Mouse (Mus musculus): ENCODE results near the gene Pnpla5.

- no peak for TF ChIP-seq CTCF (IDR thresholded peaks at IDR 0.05; ENCODE audit: low read depth)
- TF ChIP-seq EP300 (IDR thresholded peaks at IDR 0.05; ENCODE audit: low read depth), result no peak
Measured at GRCm38 (mm10) chr15:84078667-84079066, 44.3 kb downstream of the Pnpla5 start.

Data from liver, postnatal 0 days (tissue).